Mouse (Mus musculus) embryo, embryonic 10.5 days (tissue): ENCODE data around the gene Prpsap2.
"Not testable (repeated sequence)": the region's sequence is repeated elsewhere in the genome, so short reads cannot be mapped to it uniquely, and the experiment has no call there.

Experiments used
- DNase-seq: peaks from one replicate; pipeline ENCODE4 v3.0.0-alpha.2; 2015; ENCODE audit warnings: low spot score

Prpsap2 gene

DNA sequence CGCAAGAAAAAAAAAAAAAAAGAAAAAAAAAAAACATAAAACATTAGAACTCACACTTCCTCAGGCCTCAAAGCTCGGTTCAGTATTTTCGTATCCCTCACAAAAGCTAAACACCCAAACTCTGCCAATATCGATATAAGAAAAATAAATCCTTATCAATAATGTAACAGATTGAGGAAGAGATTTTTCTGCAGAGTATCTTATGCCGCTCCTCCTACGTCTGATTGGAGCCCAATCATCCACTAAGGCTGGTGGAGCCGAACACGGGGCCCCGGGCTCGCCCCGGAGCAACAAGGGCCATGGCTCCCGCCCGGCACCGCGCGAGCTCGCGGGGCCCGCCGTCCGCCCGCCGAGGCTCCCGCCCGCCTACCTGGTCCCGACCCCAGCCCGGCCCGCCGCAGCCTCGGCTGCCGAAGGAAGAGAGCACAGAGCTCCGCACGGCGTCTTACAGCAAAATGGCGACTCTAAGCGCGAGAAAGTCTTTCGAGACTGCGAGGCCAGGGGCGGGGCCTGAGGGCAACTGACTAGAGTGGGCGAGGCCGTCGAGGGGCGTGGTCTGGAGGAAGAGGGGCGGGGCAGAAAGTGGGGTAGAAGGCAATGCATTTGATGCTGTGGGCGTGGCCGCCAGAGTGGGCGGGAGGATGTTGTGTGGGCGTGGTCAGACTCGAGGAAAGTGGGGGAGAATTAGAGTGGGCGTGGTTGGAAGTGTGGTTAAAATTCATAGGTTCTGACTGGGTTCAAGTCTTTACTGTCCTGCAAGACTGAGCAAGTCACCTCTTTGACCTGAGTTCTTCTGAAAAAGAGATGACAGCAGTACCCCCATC, at the start of gene Prpsap2:
Gene Prpsap2, minus strand, starts transcription at position 505 of the 824 bp plus-strand sequence.
- peak; percentile 100 for DNase-seq

DNA sequence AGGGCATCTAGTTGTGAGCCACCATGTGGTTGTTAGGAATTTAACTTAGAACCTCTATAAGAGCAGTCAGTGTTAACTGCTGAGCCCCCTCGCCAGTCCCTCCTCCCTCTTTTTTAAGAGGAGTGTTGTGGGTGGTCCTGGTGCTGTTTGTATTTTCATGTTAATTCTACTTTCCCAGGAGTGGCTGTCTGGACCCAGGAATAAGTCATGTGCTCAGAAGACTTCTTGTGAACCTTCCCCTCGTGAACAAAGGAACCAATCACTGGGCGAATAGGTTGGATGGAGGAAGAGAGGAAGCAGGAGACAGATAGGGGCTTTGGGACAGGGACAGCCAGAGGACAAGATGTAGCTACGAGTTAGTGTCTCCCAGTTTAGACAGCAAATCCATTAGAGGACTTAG, 47.9 kb upstream of the Prpsap2 start:
- DNase-seq = peak; percentile 44

DNA sequence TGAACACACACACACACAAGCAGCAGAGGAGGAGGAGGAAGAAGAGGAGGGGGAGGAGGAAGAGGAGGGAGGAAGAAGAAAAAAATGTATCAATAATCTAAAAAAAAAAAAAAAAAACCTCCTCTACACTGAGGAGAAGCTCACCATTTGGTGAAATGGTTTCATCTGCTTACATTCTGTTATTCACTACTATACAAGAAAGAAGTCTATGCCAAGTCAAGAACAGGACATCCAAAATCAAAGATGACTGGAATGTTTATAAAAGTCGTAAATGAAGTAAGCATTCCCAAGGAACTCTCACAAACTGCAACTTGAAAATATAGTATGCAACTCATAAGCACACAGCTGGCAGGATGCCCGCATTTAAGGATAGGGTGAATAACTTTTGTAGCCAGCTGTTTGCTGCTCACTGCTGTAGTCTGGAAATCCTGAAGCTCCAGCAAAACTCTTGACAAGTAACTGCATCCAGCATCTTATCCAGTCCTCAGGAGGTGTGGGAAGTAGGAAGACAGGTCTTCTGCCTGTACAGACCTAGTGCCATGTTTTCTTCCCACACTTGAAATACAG, 46.7 kb upstream of the Prpsap2 start:
- no peak for DNase-seq

DNA sequence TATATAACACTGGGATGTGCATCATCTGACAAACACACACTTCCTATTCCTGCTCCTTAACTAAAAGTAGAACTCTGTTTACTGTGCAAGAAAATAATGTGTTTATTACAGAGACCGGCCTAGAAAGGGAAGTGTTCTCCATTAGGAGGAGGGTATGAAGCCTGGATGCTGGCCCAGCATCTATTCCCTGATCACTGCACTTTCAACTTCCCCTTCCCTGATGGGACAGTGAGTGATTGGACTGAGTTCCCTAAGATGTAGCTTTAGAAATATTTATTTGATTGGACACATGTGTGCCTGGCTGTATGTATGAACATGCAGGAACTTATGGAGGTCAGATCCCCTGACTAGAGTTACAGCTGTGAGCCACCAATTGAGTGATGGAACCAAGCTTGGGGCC, 31.6 kb upstream of the Prpsap2 start:
- no peak for DNase-seq

DNA sequence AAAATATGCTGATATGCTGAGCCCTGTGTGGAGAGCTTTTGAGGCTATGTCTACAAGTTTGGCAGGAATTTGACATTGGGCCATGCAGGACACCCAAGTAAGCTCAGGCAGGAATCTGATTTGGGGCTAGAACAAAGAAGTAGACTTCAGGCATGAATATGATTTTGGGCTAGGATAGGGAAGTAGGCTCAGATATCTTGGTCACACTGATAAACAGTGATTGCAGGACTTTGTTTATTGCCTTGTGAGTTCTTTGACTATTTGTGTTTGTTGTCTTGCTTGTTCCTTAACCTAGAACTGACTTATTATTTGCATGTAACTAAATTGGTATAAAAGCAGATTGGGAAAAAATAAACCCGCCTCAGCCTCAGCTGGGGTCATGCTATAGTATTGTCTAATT, 26.7 kb upstream of the Prpsap2 start:
- DNase-seq = no peak

DNA sequence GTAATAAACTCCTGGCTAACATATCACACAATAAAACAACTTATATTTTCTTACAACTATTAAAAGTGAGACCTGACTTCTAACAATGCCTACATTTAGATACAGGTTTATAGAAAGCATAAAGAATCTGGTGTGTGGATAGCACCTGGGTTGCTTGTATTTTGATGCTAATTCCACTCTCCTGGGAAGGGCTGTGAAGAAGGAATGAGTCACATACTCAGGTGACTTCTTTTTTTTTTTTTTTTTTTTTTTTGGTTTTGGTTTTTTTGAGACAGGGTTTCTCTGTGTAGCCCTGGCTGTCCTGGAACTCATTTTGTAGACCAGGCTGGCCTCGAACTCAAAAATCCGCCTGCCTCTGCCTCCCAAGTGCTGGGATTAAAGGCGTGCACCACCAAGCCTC, 20.6 kb upstream of the Prpsap2 start:
- not testable (repeated sequence) for DNase-seq

DNA sequence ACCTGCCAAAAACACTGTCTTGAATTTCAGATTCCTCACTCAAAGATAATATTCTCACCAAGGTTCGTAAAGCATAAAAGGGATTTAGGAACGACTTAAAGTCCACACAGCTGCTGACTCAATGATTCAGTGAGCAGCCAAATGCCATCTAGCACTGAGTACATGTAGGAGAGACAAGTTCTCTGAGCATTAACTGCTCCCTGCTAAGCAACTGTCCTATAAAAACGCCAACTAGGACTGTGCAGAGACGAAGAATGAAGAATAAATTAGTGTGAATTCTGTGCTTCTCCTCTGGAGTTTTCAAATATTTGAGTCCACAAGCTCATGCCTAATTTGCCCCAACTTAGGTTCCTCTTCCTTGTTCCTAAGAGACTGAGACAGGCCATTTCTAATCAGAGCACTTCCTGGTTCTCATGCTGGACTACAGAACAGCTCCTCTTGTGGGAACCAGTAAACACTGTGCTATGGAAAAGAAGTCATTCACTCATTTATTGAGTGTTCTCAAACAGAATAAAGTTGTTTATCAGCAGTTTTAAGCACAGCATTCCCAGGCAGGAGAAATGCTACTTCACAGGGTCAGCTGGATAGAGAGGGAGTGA, 12.8 kb upstream of the Prpsap2 start:
- DNase-seq = no peak

DNA sequence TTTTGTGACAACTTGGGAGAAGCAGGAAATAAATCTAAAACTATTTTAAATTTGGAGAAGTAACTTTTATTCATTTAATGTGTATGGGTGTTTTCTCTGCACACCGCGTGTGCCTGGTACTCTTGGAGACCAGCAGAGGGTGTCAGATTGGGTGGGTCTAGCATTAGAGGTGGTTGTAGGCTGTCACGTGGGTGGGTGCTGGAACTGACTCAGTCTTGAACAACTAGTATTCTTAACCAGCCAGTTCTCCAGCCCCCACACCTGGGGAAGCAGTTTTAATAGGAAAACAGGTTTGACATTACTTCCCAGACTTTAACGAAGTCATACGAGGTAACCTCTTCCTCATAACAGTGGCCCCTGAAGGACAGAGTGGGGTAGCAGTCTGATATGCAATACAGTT, 1.4 kb downstream of the Prpsap2 start:
- DNase-seq = peak; percentile 28

DNA sequence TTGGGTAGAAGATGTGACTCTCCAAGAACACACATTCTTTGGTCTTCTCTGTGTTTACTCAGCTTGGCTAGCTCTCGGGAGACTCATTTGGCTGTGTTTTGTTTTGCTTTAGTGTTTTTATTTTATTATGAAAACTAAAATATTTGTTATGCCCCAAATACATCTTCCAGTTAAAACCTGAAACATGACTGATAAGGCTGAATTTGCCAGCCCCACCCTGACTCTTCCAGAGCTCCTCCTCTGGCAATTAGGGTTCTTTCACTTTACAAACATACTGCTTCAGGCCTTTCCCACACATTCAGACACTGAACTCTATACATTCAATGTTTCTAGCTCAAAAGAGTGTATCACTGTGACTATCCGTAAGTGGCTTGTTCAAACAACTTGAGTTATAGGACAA, 4.7 kb downstream of the Prpsap2 start:
- no peak for DNase-seq

DNA sequence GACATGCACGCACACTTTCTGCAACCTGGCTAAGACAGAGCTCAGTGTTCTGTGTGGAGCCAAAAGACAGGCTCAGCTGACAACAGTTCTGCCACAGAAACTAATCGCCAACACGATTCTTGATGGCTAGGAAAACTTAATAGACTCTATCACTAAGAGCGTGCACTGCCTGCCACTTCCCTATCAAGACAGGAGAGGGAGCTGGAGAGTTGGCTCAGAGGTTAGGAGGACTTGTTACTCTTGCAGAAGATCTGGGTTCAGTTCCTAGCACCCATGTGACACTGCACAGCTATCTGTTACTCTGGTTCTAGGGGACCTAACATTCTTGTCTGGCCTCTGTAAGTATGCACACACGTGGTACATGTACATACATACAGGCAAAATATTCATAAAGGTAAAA, 10.3 kb downstream of the Prpsap2 start:
- peak; percentile 58 for DNase-seq

DNA sequence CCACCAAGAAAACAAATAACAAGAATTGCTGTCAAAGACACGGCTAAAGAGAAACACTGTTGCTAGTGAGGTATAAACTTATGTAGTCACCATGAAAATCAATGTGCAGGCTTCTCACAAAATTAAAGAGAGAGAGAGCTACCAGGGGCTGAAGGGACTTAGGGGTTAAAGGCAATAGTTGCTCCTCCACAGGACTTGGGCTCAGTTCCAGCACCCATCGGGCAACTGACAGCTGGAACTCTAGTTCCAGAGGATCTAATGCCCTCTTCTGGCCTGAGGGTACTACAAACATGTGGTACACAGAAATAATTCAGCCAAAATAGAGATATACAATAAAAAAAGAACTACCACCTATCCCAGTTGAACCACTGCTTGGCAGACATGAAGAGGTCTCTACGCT, 14.7 kb downstream of the Prpsap2 start:
- no peak for DNase-seq

DNA sequence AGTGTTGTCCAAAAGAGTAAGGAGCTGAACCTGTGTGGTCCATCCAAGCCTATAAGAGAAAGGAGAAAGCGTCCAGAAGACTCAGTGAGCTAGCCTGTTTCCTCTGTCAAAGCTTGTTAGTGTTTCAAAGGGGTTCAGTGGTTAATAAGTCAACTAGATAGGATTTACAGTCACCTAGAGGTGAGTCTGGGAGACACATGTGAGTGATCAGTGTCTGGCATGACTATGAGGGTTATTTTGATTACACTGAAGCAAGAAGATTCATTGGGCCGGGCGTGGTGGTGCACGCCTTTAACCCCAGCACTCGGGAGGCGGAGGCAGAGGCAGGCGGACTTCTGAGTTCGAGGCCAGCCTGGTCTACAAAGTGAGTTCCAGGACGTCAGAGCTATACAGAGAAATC, 16.1 kb downstream of the Prpsap2 start:
- no peak for DNase-seq

DNA sequence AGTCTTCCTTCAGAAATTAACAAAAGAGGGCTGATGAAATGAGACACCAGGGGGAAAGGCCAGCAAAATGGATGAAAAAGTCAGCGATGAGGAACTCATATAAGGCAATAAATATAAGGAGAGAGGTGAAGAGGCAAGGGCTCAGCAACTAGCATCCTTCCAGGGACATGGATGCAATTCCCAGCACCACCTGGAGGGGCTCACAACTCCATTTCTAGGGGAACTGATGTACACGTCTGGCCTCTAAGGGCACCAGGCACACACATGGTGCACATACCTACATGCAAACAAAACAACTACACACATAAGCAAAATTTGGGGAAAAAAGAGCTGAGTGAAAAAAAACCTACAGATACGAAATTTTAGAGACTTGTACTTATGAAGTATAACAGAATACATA, 17.4 kb downstream of the Prpsap2 start:
- peak; percentile 29 for DNase-seq

DNA sequence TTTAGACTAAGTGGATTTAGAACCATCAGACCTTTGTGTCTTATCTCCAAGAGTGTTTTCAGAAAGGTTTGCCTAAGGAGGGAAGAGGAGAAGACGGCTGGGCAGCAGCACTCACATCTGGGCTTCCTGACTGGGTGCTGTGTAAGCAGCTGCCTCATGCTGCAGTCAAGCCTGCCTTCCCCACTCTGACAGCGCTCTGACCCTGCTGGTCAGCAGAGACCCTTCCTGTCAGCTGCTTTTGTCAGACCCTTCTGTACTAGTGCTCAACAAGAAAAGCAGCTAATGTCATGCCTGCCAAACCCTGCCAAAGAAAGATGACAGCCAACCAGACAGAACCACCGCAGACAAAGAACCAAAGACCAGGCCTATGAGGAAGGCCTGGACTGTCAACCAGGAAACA, 18.1 kb downstream of the Prpsap2 start:
- DNase-seq = peak; percentile 6

DNA sequence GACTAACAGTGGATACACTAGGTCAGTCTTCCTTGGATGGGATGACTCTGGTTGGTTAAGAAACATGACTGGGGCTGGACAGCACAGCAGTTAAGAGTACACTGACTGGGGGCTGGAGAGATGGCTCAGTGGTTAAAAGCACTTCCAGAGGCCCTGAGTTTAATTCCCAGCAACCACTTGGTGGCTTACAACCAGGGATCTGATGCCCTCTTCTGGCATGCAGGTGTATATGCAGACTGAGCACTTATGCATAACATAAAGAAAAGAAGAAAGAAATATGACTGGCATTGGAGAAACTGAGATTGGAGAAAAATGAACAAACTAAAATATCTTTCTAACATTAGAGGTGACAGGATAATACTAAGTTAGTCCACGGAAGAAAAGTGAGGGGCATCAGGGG, 21.4 kb downstream of the Prpsap2 start:
- no peak for DNase-seq

DNA sequence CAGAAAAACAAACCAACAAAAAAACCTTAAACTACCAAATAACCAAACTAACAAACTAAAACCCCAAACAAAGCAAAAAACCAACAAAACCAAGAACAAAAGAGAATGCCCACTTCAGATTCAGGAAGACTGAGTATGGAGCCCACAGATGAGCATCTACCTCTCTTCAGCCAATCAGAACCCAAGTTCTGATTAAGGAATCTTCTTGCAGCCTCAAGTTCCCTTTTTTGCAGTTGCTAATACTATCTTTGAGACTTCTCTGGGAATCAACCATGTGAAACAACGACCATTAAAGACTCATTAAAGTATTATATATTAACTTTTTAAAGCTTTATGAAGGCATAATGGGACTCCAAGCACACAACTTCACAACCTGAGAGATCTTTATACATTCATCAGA, 24.6 kb downstream of the Prpsap2 start:
- no peak for DNase-seq

DNA sequence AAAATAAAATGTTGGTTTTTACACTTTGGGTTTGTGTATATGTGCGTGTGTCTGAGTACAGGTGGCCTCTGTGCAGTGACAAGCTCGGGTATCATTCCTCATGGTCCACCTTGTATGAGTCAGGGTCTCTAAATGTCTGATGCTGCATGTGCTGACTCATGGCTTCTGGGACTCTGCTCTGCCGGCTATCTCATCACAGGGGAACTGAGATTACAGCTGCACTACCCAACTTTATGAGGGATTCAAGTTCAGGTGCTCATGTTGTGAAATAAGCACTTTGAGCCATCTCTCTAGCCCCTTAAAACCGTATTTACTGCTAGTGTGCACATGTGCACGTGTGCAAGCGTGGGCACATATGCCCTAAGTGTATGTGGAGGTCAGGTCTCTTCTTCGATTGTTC, 29.2 kb downstream of the Prpsap2 start:
- no peak for DNase-seq

DNA sequence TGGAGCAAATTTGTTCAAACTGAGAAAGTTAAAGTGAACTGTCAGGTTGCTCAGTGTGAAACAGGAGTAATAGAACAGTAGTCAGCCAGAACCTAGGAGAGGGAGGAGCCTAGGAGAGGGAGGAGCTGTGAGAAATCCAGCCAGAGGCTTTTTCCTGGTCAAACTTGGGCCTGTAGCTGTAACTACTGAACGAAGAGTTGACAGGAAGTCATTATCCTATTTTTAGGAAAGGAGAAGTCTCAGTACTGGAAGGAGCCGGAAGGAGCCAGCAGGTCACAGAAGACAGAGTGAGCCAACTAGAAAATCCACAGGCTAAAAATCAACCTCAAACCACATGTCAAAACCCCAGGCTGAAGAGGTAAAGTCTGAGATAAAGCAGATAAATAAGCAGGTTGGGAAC, 33.9 kb downstream of the Prpsap2 start:
- no peak for DNase-seq

DNA sequence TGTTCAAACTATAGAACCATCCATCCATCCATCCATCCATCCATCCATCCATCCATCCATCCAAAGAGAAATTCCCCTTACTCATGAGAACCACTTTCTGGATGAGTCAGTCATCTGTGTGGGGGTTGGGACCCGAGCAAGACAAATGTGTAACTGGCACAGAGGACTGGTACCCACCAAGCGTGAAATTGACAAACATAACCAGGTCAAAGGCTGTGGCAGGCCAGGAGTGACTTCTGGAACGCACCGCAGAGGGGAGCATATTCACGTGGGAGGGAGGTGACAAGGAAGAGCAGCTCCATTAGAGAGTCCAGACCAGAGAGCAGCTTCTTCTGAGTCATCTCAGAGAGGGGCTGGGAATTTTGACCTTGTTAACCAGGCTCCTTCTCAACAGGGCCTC, 39.8 kb downstream of the Prpsap2 start:
- DNase-seq = no peak

DNA sequence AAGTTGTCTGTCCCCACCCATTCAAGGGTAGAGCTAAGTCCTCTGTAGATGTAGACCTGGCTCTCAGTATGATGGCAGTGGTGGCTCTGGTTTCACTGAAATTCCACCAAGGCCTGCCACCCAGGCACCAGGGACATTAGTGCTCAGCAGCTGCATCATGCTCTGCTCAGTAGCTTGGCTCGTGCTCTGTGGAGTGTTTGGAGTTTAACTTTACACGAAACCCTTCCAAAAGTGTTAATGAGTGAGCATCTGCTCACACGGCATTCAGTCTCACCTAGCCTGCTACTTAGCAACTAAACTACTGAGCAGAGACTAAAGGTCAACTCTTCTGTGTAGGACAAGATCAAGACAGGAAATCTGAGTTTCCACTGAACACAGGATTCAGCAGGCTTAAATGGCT, 41.3 kb downstream of the Prpsap2 start, which contains the start of gene Slc5a10:
Gene Slc5a10, minus strand, starts transcription at position 191 of the 400 bp plus-strand sequence.
- no peak for DNase-seq

DNA sequence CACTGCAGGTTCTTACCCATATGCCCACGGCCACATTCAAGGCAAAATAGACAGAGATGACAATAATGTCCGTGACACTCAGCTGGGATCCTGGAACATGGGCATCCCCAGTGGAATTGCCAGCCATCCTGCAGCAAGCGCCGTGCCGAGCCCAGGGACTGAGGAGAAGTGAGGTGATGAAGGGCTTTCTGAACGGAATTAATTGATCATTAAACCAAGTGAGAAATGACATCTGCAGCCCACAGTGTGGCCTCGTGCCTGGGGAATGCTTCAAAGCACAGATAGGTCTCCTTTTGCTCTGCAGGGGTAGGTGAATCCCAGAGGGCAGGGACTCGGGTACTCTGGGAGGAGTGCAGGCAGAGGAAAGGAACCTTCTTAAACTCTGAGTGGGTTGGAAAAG, 42.1 kb downstream of the Prpsap2 start:
- DNase-seq = no peak

DNA sequence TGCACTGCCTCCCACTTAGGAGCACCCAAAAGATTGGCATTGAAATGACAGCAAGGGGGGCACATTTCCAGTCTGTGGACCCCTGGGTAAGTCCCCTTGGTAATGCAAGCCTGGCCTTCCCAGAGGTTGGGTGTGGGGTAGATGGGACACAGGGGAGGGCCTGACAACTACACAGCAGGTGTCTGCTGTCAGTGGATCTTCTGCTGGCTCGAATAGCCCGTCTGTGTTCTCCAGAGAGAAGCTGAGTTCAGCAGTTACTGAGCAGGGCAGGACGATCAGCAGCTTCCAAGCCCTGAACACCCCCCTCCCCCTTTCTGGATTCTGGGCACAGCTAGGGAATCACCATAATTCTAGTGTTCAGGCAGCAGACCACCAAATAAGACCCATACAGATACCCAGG, 42.5 kb downstream of the Prpsap2 start:
- DNase-seq = no peak

DNA sequence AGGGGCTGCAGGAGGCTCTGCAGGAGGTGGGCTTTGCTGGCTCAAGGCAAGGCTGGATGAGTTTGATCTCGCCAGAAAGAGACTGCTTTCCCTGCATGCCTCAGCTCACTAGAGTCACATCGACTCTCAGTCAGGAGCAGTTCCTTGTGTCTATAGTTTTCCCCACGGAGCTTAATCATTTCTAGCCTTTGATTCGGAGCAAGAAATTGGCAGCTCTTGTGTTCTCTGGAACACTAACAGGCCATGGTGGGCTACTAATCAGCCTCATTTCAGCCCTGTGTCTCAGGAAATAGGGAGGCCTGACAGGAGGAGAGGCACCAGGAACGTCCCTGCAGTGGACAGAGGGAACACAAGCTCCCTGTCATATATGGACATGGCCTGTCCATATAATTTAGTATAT, 43.9 kb downstream of the Prpsap2 start:
- no peak for DNase-seq
